Mouse (Mus musculus) lung, embryonic 14.5 days (tissue): Measurements from ENCODE around the gene Saxo2. TPM values are rescaled to one million over a fixed set of nuclear protein-coding genes. Genes with fewer than 3 reads are reported as not detected.
A peak's percentile ranks its signal among the peaks of the same experiment; 100 is the strongest.

Experiments used
- ATAC-seq: fragments of 200-750 bp; cut with Nextera tagmentation; 2 replicates; pipeline ENCODE4 v1.8.0; 2017; ENCODE audit warnings: mild to moderate bottlenecking, moderate TSS enrichment, moderate library complexity; ENCODE audit not compliant: insufficient read depth
- DNase-seq: peaks from one replicate; pipeline ENCODE4 v3.0.0-alpha.2; 2015
- H3K27ac ChIP-seq: fragments of 300-500 bp; sonication (generic); 2 replicates; pipeline ENCODE4 v1.5.1; 2014; ENCODE audit warnings: low read depth, mild to moderate bottlenecking, moderate library complexity
- H3K27me3 ChIP-seq: fragments of 300-500 bp; sonication (generic); 2 replicates; pipeline ENCODE4 v1.6.1; 2014; ENCODE audit warnings: low read length, control low read depth; ENCODE audit not compliant: insufficient read depth
- H3K36me3 ChIP-seq: fragments of 300-500 bp; sonication (generic); 2 replicates; pipeline ENCODE4 v1.6.1; 2014; ENCODE audit warnings: control low read depth; ENCODE audit not compliant: insufficient read depth
- H3K4me1 ChIP-seq: fragments of 300-500 bp; sonication (generic); 2 replicates; pipeline ENCODE4 v1.6.1; 2014; ENCODE audit warnings: antibody characterized with exemption, control low read depth; ENCODE audit not compliant: insufficient read depth
- H3K4me2 ChIP-seq: fragments of 300-500 bp; sonication (generic); 2 replicates; pipeline ENCODE4 v1.6.1; 2014; ENCODE audit warnings: mild to moderate bottlenecking
- H3K4me3 ChIP-seq: fragments of 300-500 bp; sonication (generic); 2 replicates; pipeline ENCODE4 v1.5.1; 2014; ENCODE audit warnings: low read depth, low read length
- H3K9ac ChIP-seq: fragments of 300-500 bp; sonication (generic); 2 replicates; pipeline ENCODE4 v1.6.1; 2014
- H3K9me3 ChIP-seq: fragments of 300-500 bp; sonication (generic); 2 replicates; pipeline ENCODE4 v1.6.1; 2016; ENCODE audit warnings: low read depth, low read length, control low read depth
- CTCF ChIP-seq: IDR thresholded peaks from 2 replicates; pipeline ENCODE4 v1.5.1; 2016; ENCODE audit warnings: antibody characterized with exemption, low read depth
- WGBS: fragments of 180-500 bp; shearing (Covaris S2); extraction: QIAGEN DNeasy Blood & Tissue Kit; methylation state at CpG from one replicate; pipeline ENCODE4 v1.1.7; 2014; 5-methylcytosine and 5-hydroxymethylcytosine counted together
- polyA plus RNA-seq: library from polyadenylated mRNA; unstranded; fragments of >200 nt; fragmentation: Nextera tagmentation; extraction: Ambion mirVana; gene quantifications from 2 replicates; pipeline ENCODE4 v1.2.1, GENCODE M21; 2014

Saxo2 gene
- polyA plus RNA-seq = 3.9 and 4.7 TPM in 2 replicates

GRCm38 (mm10) chr7:82648353-82649080, at the start of gene Saxo2, which contains the start of gene Efl1:
Saxo2 (minus strand) TSS chr7:82648528.
Efl1 (plus strand) TSS chr7:82648614.
- peak within 1 kb of the TSS; percentile 72 for H3K4me3 ChIP-seq
- DNase-seq (peak; percentile 96), ATAC-seq (peak; percentile 99)
- no peak for TF ChIP-seq CTCF
- H3K4me2 ChIP-seq = peak within 1 kb of the TSS; percentile 57
- no peaks in the 10 kb centered on the region for H3K27me3 ChIP-seq
- no peaks in the 10 kb centered on the region for H3K4me1 ChIP-seq
- no peak within 1 kb of the TSS for H3K27ac ChIP-seq
- H3K9ac ChIP-seq = peak within 1 kb of the TSS; percentile 60
- H3K9me3 ChIP-seq = no peaks in the 10 kb centered on the region
- under 1% methylated on average over 46 of the region's 46 CpGs for WGBS
- H3K36me3 ChIP-seq = peaks cover 6% of the 10 kb centered on the region; the same call in 1 of the 2 replicates

GRCm38 (mm10) chr7:82697668-82698067, 49.3 kb upstream of the Saxo2 start:
- H3K4me2 ChIP-seq = no peak overlapping the region
- H3K4me3 ChIP-seq = no peak overlapping the region
- ATAC-seq = no peak
- H3K4me1 ChIP-seq = no peaks in the 10 kb centered on the region
- H3K27me3 ChIP-seq = no peaks in the 10 kb centered on the region
- 69% methylated on average over 8 of the region's 8 CpGs for WGBS
- peaks cover 52% of the 10 kb centered on the region for H3K36me3 ChIP-seq
- peak; percentile 45 for TF ChIP-seq CTCF
- H3K27ac ChIP-seq = no peak overlapping the region
- no peak overlapping the region for H3K9ac ChIP-seq
- DNase-seq = no peak
- no peaks in the 10 kb centered on the region for H3K9me3 ChIP-seq

GRCm38 (mm10) chr7:82691021-82691738, 42.9 kb upstream of the Saxo2 start:
- Histone ChIP-seq H3K4me3 (no peak overlapping the region), H3K4me2 (no peak overlapping the region), H3K9ac (no peak overlapping the region), H3K27ac (no peak overlapping the region), H3K4me1 (peaks cover 3% of the 10 kb centered on the region), H3K9me3 (no peaks in the 10 kb centered on the region), H3K27me3 (no peaks in the 10 kb centered on the region), H3K36me3 (peaks cover 31% of the 10 kb centered on the region)
- WGBS = 77% methylated on average over 6 of the region's 6 CpGs
- no peak for DNase-seq
- no peak for TF ChIP-seq CTCF
- ATAC-seq = no peak

GRCm38 (mm10) chr7:82688736-82689135, 40.4 kb upstream of the Saxo2 start:
- no peak for TF ChIP-seq CTCF
- H3K4me3 ChIP-seq = no peak overlapping the region
- ATAC-seq = peak; percentile 94
- peaks cover 35% of the 10 kb centered on the region for H3K36me3 ChIP-seq
- H3K27ac ChIP-seq = no peak overlapping the region
- H3K4me1 ChIP-seq = peaks cover 3% of the 10 kb centered on the region
- no peaks in the 10 kb centered on the region for H3K27me3 ChIP-seq
- no peak overlapping the region for H3K9ac ChIP-seq
- 32% methylated on average over 3 of the region's 3 CpGs for WGBS
- no peak overlapping the region for H3K4me2 ChIP-seq
- peak; percentile 91 for DNase-seq
- H3K9me3 ChIP-seq = no peaks in the 10 kb centered on the region

- ATAC-seq (no peak), DNase-seq (peak; percentile 40)
- 79% methylated on average over 5 of the region's 5 CpGs for WGBS
These were observed 31.6 kb upstream of the Saxo2 start for GRCm38 (mm10) chr7:82679901-82680300.

GRCm38 (mm10) chr7:82676834-82677233, 28.5 kb upstream of the Saxo2 start:
- H3K36me3 ChIP-seq = peaks cover 37% of the 10 kb centered on the region; the same call in 1 of the 2 replicates
- no peak overlapping the region for H3K4me3 ChIP-seq
- no peak overlapping the region for H3K4me2 ChIP-seq
- TF ChIP-seq CTCF = peak; percentile 65
- DNase-seq = peak; percentile 52
- H3K4me1 ChIP-seq = no peaks in the 10 kb centered on the region
- no peaks in the 10 kb centered on the region for H3K27me3 ChIP-seq
- no peak for ATAC-seq
- 77% methylated on average over 6 of the region's 6 CpGs for WGBS
- no peaks in the 10 kb centered on the region for H3K9me3 ChIP-seq
- H3K27ac ChIP-seq = no peak overlapping the region
- no peak overlapping the region for H3K9ac ChIP-seq

More at GRCm38 (mm10) chr7:82679901-82680300, 31.6 kb upstream of the Saxo2 start:
- Histone ChIP-seq H3K4me1 (no peaks in the 10 kb centered on the region), H3K4me2 (no peak overlapping the region), H3K9me3 (no peaks in the 10 kb centered on the region), H3K4me3 (no peak overlapping the region), H3K9ac (no peak overlapping the region), H3K27ac (no peak overlapping the region), H3K27me3 (no peaks in the 10 kb centered on the region), H3K36me3 (peaks cover 25% of the 10 kb centered on the region)
- TF ChIP-seq CTCF = no peak

- H3K4me1 ChIP-seq = no peaks in the 10 kb centered on the region
- peaks cover 36% of the 10 kb centered on the region; the same call in 1 of the 2 replicates for H3K36me3 ChIP-seq
- no peak overlapping the region for H3K4me2 ChIP-seq
- ATAC-seq (no peak), DNase-seq (no peak)
- no peak overlapping the region for H3K4me3 ChIP-seq
- no peak overlapping the region for H3K9ac ChIP-seq
- 69% methylated on average over 5 of the region's 5 CpGs for WGBS
- H3K9me3 ChIP-seq = no peaks in the 10 kb centered on the region
- no peak for TF ChIP-seq CTCF
- no peaks in the 10 kb centered on the region for H3K27me3 ChIP-seq
- H3K27ac ChIP-seq = no peak overlapping the region
These were observed 27.7 kb upstream of the Saxo2 start for GRCm38 (mm10) chr7:82676001-82676400.
